Mouse (Mus musculus) embryonic fibroblast, embryonic 13.5 days (primary cell): Measurements from ENCODE around the gene Hivep2.

Experiments
- CTCF ChIP-seq: IDR thresholded peaks from 2 replicates; pipeline ENCODE4 v1.5.1; 2011; ENCODE audit warnings: mild to moderate bottlenecking, control low read depth, low read length, moderate library complexity, borderline replicate concordance; ENCODE audit not compliant: insufficient read depth
- POLR2A ChIP-seq: IDR thresholded peaks from 2 replicates; pipeline ENCODE4 v1.6.1; 2011; ENCODE audit warnings: low read depth, mild to moderate bottlenecking, control low read depth, low read length, moderate library complexity

- TF ChIP-seq CTCF (no peak), POLR2A (no peak)
Measured at GRCm38 (mm10) chr10:13933320-13933719, 32.6 kb upstream of the Hivep2 start.
